Mouse (Mus musculus): ENCODE measurements at regions not wholly inside any gene's neighbourhood (a gene's known extent, or its start where the extent isn't known, plus 50 kb on each side); places are given as distances from the start of the nearest gene placed in this dataset.

DNA sequence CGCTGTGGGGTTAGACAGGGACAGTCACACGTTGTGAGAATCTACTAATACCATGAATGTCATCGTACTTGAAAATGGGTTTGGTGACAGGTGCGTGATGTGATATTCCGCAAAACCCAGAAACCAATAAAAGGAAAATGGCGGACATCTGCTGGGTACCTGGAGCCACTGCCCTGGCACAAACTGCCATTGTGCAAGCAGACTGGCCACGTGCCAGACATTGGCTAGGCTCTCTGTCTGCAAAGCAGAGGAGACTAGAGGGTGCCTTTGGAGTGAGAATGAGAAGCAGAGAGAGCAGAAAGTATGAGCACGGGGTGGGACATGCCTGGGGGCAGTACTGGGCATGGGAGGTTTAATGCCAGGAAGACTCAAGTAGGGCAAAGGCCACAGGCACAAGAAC, 98.5 kb upstream of the Kazn start:
- Histone ChIP-seq H3K9ac (ENCODE audit: low read length) (no peak overlapping the region), H3K27ac (replicated peaks in 1 of 2; ENCODE audit: control insufficient read depth in 1 of 2, insufficient read depth in 1 of 2, low read depth in 2 of 2, low read length in 2 of 2) (no peak overlapping the region), H3K27me3 (ENCODE audit: control insufficient read depth, insufficient read depth, low read length) (no peaks in the 10 kb centered on the region), H3K4me1 (ENCODE audit: control insufficient read depth in 2 of 2, insufficient read depth in 2 of 2, low read length in 2 of 2) (peaks cover 4 to 8% of the 10 kb centered on the region in 2 experiments; a peak in 2 of 4 replicates), H3K36me3 (ENCODE audit: control insufficient read depth, insufficient read depth, low read length) (no peaks in the 10 kb centered on the region), H3K4me2 (ENCODE audit: low read length) (no peak overlapping the region), H3K9me3 (ENCODE audit: control insufficient read depth, low read length) (no peaks in the 10 kb centered on the region), H3K4me3 (ENCODE audit: control insufficient read depth in 1 of 2, insufficient read depth in 1 of 2, low read depth in 1 of 2, low read length in 2 of 2) (no peak overlapping the region)
- 83% methylated on average over 8 of the region's 8 CpGs for WGBS
- no peak for ATAC-seq (ENCODE audit: insufficient number of reproducible peaks, insufficient read depth, low FRiP score, low read depth)

DNA sequence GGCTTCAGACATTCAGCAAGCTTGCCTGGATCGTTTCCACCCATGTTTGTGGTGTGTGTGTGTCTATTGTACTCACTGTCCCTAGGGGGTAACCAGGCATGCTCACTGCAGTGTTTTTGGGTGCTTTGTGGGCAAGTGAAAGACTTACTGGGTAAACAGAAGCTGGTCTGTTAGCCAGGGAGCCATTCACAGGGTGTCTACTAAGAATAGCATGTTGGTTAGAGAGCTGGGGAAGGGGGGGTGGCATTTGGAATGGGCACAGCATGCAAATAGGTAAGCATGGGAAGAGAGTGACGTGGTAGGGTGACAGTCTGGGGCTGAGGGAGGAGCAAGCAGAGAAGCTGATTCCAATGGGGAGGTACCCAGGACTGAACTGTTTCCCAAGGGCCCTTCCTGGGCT, 97.7 kb upstream of the Kazn start:
- Histone ChIP-seq H3K9ac (ENCODE audit: low read length) (no peak overlapping the region), H3K36me3 (ENCODE audit: control insufficient read depth, insufficient read depth, low read length) (no peaks in the 10 kb centered on the region), H3K4me2 (ENCODE audit: low read length) (no peak overlapping the region), H3K4me1 (ENCODE audit: control insufficient read depth in 2 of 2, insufficient read depth in 2 of 2, low read length in 2 of 2) (peaks cover 4 to 6% of the 10 kb centered on the region in 2 experiments; a peak in 1 of 4 replicates), H3K27me3 (ENCODE audit: control insufficient read depth, insufficient read depth, low read length) (no peaks in the 10 kb centered on the region), H3K27ac (replicated peaks in 1 of 2; ENCODE audit: control insufficient read depth in 1 of 2, insufficient read depth in 1 of 2, low read depth in 2 of 2, low read length in 2 of 2) (no peak overlapping the region), H3K9me3 (ENCODE audit: control insufficient read depth, low read length) (no peaks in the 10 kb centered on the region), H3K4me3 (ENCODE audit: control insufficient read depth in 1 of 2, insufficient read depth in 1 of 2, low read depth in 1 of 2, low read length in 2 of 2) (no peak overlapping the region)
- WGBS, result 68% methylated on average over 2 of the region's 2 CpGs
- ATAC-seq (ENCODE audit: insufficient number of reproducible peaks, insufficient read depth, low FRiP score, low read depth), result no peak

DNA sequence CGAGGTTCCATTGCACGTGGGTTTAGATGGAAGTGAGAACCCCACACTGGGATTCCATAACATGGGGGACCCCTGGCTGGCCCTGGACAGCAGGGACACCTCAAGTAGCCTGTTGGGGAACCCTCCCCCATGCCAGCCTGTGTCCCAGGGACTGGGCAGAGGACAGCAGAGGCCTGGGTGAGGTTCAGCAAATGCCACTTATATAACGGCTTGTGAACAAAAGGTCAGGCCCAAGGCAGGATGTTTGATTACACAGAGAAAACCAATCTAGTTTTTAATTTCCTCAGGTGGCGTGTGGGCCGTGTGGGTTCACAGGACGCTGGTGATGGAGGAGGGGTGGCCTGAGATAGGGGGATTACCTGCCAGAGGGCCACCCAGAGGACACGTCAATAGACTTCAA, 94.9 kb upstream of the Kazn start:
- Histone ChIP-seq H3K27me3 (ENCODE audit: control insufficient read depth, insufficient read depth, low read length) (no peaks in the 10 kb centered on the region), H3K9me3 (ENCODE audit: control insufficient read depth, low read length) (no peaks in the 10 kb centered on the region), H3K9ac (ENCODE audit: low read length) (no peak overlapping the region), H3K4me3 (ENCODE audit: control insufficient read depth in 1 of 2, insufficient read depth in 1 of 2, low read depth in 1 of 2, low read length in 2 of 2) (no peak overlapping the region), H3K27ac (replicated peaks in 1 of 2; ENCODE audit: control insufficient read depth in 1 of 2, insufficient read depth in 1 of 2, low read depth in 2 of 2, low read length in 2 of 2) (no peak overlapping the region), H3K4me1 (ENCODE audit: control insufficient read depth in 2 of 2, insufficient read depth in 2 of 2, low read length in 2 of 2) (peaks cover 2 to 6% of the 10 kb centered on the region in 2 experiments; a peak in 1 of 4 replicates), H3K36me3 (ENCODE audit: control insufficient read depth, insufficient read depth, low read length) (no peaks in the 10 kb centered on the region), H3K4me2 (ENCODE audit: low read length) (no peak overlapping the region)
- no peak for ATAC-seq (ENCODE audit: insufficient number of reproducible peaks, insufficient read depth, low FRiP score, low read depth)
- 87% methylated on average over 7 of the region's 7 CpGs for WGBS

GRCm38 (mm10) chr4:142330599-142330998, 91.4 kb upstream of the Kazn start:
- H3K27ac ChIP-seq (replicated peaks in 1 of 2; ENCODE audit: control insufficient read depth in 1 of 2, insufficient read depth in 1 of 2, low read depth in 2 of 2, low read length in 2 of 2), result no peak overlapping the region
- no peaks in the 10 kb centered on the region for H3K9me3 ChIP-seq (ENCODE audit: control insufficient read depth, low read length)
- H3K4me2 ChIP-seq (ENCODE audit: low read length), result no peak overlapping the region
- H3K27me3 ChIP-seq (ENCODE audit: control insufficient read depth, insufficient read depth, low read length), result no peaks in the 10 kb centered on the region
- no peak for ATAC-seq (ENCODE audit: insufficient number of reproducible peaks, insufficient read depth, low FRiP score, low read depth)
- H3K4me3 ChIP-seq (ENCODE audit: control insufficient read depth in 1 of 2, insufficient read depth in 1 of 2, low read depth in 1 of 2, low read length in 2 of 2), result no peak overlapping the region
- 87% methylated on average over 3 of the region's 3 CpGs for WGBS
- H3K36me3 ChIP-seq (ENCODE audit: control insufficient read depth, insufficient read depth, low read length), result no peaks in the 10 kb centered on the region
- no peak overlapping the region for H3K9ac ChIP-seq (ENCODE audit: low read length)
- H3K4me1 ChIP-seq (ENCODE audit: control insufficient read depth in 2 of 2, insufficient read depth in 2 of 2, low read length in 2 of 2), result no peaks in the 10 kb centered on the region

DNA sequence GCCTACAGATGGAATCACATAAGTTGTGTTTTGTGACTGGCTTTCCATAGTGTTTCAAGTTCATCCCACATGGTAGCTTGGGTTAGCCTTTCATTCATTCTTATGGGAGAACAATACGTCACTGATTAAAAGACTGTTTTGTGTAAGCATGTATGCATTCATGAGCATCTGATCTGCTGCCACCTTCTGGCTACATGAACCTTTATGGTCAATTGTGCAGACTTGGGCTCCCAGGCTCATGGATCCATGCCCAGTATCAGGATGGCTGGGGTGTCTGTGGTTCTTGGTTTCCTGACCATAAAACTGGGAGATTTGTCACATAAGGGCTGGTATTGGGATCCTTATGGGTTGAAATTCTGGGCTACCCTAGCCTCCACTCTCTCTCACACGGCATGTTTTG, 90.4 kb upstream of the Kazn start:
- Histone ChIP-seq H3K9ac (ENCODE audit: low read length) (no peak overlapping the region), H3K4me3 (ENCODE audit: control insufficient read depth in 1 of 2, insufficient read depth in 1 of 2, low read depth in 1 of 2, low read length in 2 of 2) (no peak overlapping the region), H3K27ac (replicated peaks in 1 of 2; ENCODE audit: control insufficient read depth in 1 of 2, insufficient read depth in 1 of 2, low read depth in 2 of 2, low read length in 2 of 2) (no peak overlapping the region), H3K36me3 (ENCODE audit: control insufficient read depth, insufficient read depth, low read length) (no peaks in the 10 kb centered on the region), H3K4me1 (ENCODE audit: control insufficient read depth in 2 of 2, insufficient read depth in 2 of 2, low read length in 2 of 2) (no peaks in the 10 kb centered on the region), H3K9me3 (ENCODE audit: control insufficient read depth, low read length) (no peaks in the 10 kb centered on the region), H3K27me3 (ENCODE audit: control insufficient read depth, insufficient read depth, low read length) (no peaks in the 10 kb centered on the region), H3K4me2 (ENCODE audit: low read length) (no peak overlapping the region)
- ATAC-seq (ENCODE audit: insufficient number of reproducible peaks, insufficient read depth, low FRiP score, low read depth), result no peak
- WGBS, result 82% methylated on average over 2 of the region's 2 CpGs

GRCm38 (mm10) chr4:142326511-142326910, 87.3 kb upstream of the Kazn start:
- ATAC-seq (ENCODE audit: insufficient number of reproducible peaks, insufficient read depth, low FRiP score, low read depth), result no peak
- H3K4me2 ChIP-seq (ENCODE audit: low read length), result no peak overlapping the region
- no peak overlapping the region for H3K9ac ChIP-seq (ENCODE audit: low read length)
- no peaks in the 10 kb centered on the region for H3K27me3 ChIP-seq (ENCODE audit: control insufficient read depth, insufficient read depth, low read length)
- no peaks in the 10 kb centered on the region for H3K4me1 ChIP-seq (ENCODE audit: control insufficient read depth in 2 of 2, insufficient read depth in 2 of 2, low read length in 2 of 2)
- H3K9me3 ChIP-seq (ENCODE audit: control insufficient read depth, low read length), result no peaks in the 10 kb centered on the region
- no peak overlapping the region for H3K27ac ChIP-seq (replicated peaks in 1 of 2; ENCODE audit: control insufficient read depth in 1 of 2, insufficient read depth in 1 of 2, low read depth in 2 of 2, low read length in 2 of 2)
- H3K4me3 ChIP-seq (ENCODE audit: control insufficient read depth in 1 of 2, insufficient read depth in 1 of 2, low read depth in 1 of 2, low read length in 2 of 2), result no peak overlapping the region
- WGBS, result 83% methylated on average over 5 of the region's 5 CpGs
- H3K36me3 ChIP-seq (ENCODE audit: control insufficient read depth, insufficient read depth, low read length), result no peaks in the 10 kb centered on the region

DNA sequence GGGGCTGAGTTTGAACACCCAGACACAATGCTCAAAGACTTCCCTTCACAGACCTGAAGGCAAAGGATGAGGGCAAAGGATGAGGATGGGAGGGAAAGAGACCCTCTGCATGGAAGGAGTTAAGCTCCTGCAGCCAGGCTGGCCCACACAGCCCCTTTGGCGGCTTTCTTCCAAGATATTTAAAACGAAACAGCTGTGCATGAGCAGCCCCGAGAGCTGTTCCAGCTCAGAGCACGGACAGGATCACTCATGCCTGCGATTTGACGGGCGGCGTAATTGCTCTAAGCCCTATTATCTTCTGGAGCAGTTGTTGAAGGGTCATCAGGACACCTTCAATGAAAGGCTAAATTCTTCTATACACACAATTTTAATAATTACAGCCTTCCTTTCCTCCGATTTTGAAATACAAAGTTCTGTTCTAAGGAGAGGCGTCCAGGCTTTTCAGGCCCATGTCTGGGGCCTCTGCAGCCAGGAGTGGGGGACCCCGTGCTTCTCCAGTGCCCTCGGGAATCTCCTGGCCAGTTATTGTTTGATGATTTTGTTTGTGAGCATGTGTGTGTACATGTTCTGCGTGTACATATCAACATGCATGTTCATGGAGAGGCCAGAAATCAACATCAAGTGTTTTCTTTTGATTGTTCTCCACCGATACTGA, 82.1 kb upstream of the Kazn start:
- Histone ChIP-seq H3K9me3 (ENCODE audit: control insufficient read depth, low read length) (no peaks in the 10 kb centered on the region), H3K4me2 (ENCODE audit: low read length) (no peak overlapping the region), H3K4me1 (ENCODE audit: control insufficient read depth in 2 of 2, insufficient read depth in 2 of 2, low read length in 2 of 2) (no peaks in the 10 kb centered on the region), H3K27me3 (ENCODE audit: control insufficient read depth, insufficient read depth, low read length) (no peaks in the 10 kb centered on the region), H3K9ac (ENCODE audit: low read length) (no peak overlapping the region), H3K27ac (replicated peaks in 1 of 2; ENCODE audit: control insufficient read depth in 1 of 2, insufficient read depth in 1 of 2, low read depth in 2 of 2, low read length in 2 of 2) (no peak overlapping the region), H3K36me3 (ENCODE audit: control insufficient read depth, insufficient read depth, low read length) (no peaks in the 10 kb centered on the region), H3K4me3 (ENCODE audit: control insufficient read depth in 1 of 2, insufficient read depth in 1 of 2, low read depth in 1 of 2, low read length in 2 of 2) (no peak overlapping the region)
- 63% methylated on average over 14 of the region's 14 CpGs for WGBS
- no peak for ATAC-seq (ENCODE audit: insufficient number of reproducible peaks, insufficient read depth, low FRiP score, low read depth)

DNA sequence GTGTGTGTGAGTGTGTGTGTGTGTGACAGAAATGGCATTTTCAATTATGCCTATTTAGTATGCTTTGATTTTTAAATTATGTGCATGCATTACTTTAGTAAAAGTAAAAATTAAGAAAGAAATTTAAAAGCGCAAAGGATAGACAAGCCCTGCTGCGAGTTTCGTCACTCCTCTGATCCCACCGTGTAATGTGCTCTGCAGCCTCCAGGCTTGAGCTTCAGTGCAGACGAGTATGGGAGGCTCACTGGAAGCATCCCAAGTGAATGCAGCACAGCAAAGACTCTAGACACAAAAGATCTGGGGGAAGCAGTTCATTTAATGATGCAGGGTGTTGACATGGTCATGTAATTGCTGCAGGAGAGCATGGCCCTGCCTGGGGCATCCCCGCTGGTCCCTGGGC, 71.1 kb upstream of the Kazn start:
- Histone ChIP-seq H3K4me3 (ENCODE audit: control insufficient read depth in 1 of 2, insufficient read depth in 1 of 2, low read depth in 1 of 2, low read length in 2 of 2) (no peak overlapping the region), H3K4me2 (ENCODE audit: low read length) (no peak overlapping the region), H3K27ac (replicated peaks in 1 of 2; ENCODE audit: control insufficient read depth in 1 of 2, insufficient read depth in 1 of 2, low read depth in 2 of 2, low read length in 2 of 2) (no peak overlapping the region), H3K27me3 (ENCODE audit: control insufficient read depth, insufficient read depth, low read length) (no peaks in the 10 kb centered on the region), H3K9me3 (ENCODE audit: control insufficient read depth, low read length) (peaks cover 7% of the 10 kb centered on the region; the same call in 1 of the 2 replicates), H3K36me3 (ENCODE audit: control insufficient read depth, insufficient read depth, low read length) (no peaks in the 10 kb centered on the region), H3K4me1 (ENCODE audit: control insufficient read depth in 2 of 2, insufficient read depth in 2 of 2, low read length in 2 of 2) (no peaks in the 10 kb centered on the region), H3K9ac (ENCODE audit: low read length) (no peak overlapping the region)
- 84% methylated on average over 6 of the region's 6 CpGs for WGBS
- ATAC-seq (ENCODE audit: insufficient number of reproducible peaks, insufficient read depth, low FRiP score, low read depth), result no peak
